Mouse (Mus musculus) left cerebral cortex, postnatal 4 days (tissue): ENCODE data around the gene Six5. TPM values are rescaled to one million over a fixed set of nuclear protein-coding genes. Genes with fewer than 3 reads are reported as not detected.

Experiments used
- DNase-seq: peaks from one replicate; pipeline ENCODE4 v3.0.0-alpha.2; 2022
- intact Hi-C: fragments of 180-260 bp; cut with DNase I; formaldehyde crosslinking; loops from one replicate; pipeline ENCODE4 v1.15.1; 2025
- total RNA-seq, 2 experiments: library from RNA; stranded (reverse); gene quantifications; 2 replicates each; pipeline ENCODE4 v1.2.3; 2021

The Six5 gene
- total RNA-seq, 2 experiments from 2014 or later: 2.2 to 3.3 TPM

DNA sequence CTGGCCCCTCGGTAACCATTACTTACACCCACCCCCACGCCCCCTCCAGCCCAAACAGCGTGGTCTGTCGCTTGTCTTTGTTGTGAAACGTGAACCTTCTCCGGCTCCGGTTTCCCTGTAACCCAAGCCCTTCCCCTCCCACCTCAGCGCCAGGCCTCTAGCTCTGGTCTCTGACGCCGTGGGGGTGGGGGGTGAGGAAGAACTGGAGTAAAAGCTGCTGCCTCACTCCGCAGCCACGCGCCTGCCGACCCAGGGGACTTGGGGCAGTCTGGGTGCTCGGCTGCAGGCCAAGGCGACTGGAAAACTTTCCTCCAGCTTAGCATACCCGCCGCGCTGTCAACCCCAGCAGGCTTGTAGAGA is 1.3 kb downstream of the Six5 start:
- intact Hi-C loops: no loop called here
- peak; percentile 57 for DNase-seq

GRCm38 (mm10) chr7:19096421-19096976 is 2.1 kb downstream of the Six5 start:
- intact Hi-C loops: no loop called here
- no peak for DNase-seq

DNA sequence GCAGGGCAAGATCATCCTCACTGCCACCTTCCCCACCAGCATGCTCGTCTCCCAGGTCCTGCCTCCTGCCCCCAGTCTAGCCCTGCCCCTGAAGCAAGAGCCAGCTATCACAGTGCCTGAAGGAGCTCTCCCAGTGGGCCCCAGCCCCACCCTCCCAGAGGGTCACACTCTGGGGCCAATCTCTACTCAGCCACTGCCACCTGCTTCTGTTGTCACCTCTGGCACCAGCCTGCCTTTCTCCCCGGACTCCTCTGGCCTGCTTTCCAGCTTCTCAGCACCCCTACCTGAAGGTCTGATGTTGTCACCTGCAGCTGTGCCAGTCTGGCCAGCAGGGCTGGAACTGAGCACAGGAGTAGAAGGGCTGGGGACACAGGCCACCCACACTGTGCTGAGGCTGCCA is 2.8 kb downstream of the Six5 start:
- DNase-seq: no peak
- intact Hi-C loops: no loop called here

GRCm38 (mm10) chr7:19097863-19098262 is 3.5 kb downstream of the Six5 start:
- DNase-seq: no peak
- intact Hi-C loops: no loop called here

GRCm38 (mm10) chr7:19098811-19099210 is 4.4 kb downstream of the Six5 start:
- intact Hi-C loops: no loop called here
- DNase-seq: no peak

DNA sequence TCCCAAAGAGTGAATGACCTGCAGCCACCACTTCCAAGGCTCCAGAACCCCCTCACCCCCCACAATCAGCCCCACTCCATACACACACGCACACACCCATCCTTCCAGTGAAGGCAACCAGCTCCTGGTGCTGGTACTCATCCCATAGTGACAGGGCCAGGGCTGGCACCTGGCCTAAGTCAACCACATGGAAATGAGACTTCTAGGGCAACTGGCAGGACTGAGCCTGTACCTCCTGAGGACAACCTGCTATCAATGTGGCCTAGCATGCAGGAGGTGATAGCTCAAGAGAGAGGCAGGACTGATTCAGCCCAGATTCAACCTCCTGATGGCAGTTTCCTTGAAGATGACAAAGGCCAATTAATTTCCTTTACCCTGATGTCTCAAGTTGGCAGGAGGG is 5.9 kb downstream of the Six5 start:
- intact Hi-C loops: no loop called here
- no peak for DNase-seq

GRCm38 (mm10) chr7:19103741-19104140 is 9.3 kb downstream of the Six5 start:
- DNase-seq: no peak
- intact Hi-C loops: no loop called here

DNA sequence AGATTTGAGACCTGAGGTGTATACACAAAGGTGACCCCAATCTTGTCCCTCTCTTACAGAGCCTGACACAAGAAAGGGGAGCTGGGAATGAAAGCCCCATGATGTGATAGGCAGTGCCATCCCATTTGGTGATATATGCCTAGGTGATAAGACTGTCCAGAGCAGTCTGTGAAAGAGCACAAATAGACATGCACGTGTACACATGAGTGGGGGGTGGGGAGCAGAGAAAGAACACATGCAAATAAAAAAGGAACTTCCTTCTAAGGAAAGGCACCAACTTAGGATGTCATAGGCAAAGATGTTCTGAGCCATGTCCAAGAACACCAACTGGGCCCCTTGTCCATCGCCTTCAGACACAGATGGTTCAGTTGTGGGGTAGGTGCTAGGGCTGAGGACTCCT is 10.1 kb downstream of the Six5 start:
- intact Hi-C loops: no loop called here

GRCm38 (mm10) chr7:19107436-19107835 is 13.0 kb downstream of the Six5 start:
- no peak for DNase-seq
- intact Hi-C loops: no loop called here

More for the DNA sequence above, 10.1 kb downstream of the Six5 start:
- no peak for DNase-seq

GRCm38 (mm10) chr7:19109565-19109964 is 15.2 kb downstream of the Six5 start:
- DNase-seq: no peak
- intact Hi-C loops: no loop called here

DNA sequence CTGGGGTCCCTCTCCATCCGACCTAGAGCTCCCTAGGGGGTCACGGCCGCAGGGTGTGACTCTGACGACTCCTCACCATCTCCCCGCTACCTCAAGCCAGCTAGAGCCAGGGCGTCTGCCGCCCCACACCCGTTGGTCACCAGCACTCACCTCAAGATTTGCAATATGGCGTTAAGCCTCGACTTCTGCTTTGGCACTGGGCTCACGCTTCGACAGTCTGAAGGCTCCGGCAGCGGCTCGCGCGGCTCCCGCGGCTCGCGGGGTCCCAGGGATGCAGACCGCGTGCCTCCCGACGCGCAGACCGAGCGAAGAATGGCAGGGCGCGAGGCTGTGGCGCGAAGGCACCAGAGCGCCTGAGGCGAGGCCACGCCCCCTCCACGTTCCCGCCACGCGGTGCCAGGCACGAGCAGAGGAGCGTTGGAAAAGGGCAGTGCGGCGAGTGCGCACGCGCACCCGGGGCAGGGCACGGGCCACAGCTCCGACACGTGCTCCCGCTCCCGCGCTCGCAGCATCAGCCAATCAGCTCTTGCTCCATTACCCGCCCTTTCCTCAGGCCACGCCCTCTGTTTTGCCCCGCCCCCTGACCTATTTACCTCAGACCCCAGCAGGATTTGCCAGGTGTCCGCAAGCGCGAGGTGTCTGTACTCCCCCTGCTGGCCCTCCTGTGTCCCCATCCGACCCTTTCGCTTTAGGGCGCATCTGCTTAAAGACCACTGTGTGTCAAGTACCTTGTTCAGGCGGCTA is 23.8 kb downstream of the Six5 start, which contains the start of gene Gm4969:
Gene Gm4969 (minus strand): TSS at position 341 of the 744 bp plus-strand sequence.
- intact Hi-C loops: no loop called here
- peak; percentile 77 for DNase-seq

- intact Hi-C loops: no loop called here
- no peak for DNase-seq
These were observed 24.7 kb downstream of the Six5 start for GRCm38 (mm10) chr7:19119083-19119482.

- peak; percentile 92 for DNase-seq
- intact Hi-C loops: no loop called here
These were observed 25.4 kb downstream of the Six5 start, which contains the start of gene Fbxo46 for GRCm38 (mm10) chr7:19119631-19120429. Gene Fbxo46 (plus strand): TSS chr7:19119859.

GRCm38 (mm10) chr7:19121686-19122085 is 27.3 kb downstream of the Six5 start:
- no peak for DNase-seq
- intact Hi-C loops: no loop called here

DNA sequence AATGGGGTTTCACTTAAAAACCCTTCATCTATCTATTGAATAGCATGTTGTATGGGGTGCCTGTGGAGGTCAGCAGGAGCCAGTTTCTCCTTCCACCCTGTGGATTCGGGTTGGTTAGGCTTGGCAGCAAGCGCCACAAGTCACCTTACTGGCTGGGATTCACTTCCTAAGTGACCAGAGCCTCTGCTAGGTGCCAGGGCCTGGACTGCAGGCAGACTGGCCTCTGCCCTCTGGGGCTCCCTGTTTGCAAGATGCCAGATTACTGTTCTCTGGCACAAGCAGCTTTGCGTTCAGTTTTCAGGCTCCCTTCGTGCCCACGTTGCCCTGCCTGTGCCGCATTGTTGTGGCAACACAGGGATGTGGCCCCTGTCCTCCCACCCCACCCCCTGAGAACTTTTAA is 30.3 kb downstream of the Six5 start:
- no peak for DNase-seq
- intact Hi-C loops: no loop called here

- no peak for DNase-seq
- intact Hi-C loops: no loop called here
These were observed 33.4 kb downstream of the Six5 start for GRCm38 (mm10) chr7:19127744-19128143.

DNA sequence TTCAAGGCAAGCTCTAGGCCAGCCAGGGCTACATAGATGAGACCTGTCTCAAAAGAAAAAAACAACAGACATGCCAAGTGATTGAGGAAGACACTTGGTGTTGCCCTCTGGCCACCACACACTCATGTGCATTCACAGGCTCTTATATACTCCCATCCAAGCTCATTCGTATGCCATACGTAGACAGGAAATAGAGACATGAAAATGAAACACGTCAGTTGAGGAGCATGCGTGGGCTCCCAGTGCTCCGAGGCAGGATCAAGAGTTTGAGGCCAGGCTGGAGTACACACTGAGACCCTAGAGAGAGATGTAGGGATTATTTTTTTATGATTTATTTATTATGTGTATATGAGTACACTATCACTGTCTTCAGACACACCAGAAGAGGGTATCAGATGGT is 35.0 kb downstream of the Six5 start:
- no peak for DNase-seq
- intact Hi-C loops: no loop called here

- intact Hi-C loops: no loop called here
- no peak for DNase-seq
These were observed 36.3 kb downstream of the Six5 start for GRCm38 (mm10) chr7:19130657-19131056.

DNA sequence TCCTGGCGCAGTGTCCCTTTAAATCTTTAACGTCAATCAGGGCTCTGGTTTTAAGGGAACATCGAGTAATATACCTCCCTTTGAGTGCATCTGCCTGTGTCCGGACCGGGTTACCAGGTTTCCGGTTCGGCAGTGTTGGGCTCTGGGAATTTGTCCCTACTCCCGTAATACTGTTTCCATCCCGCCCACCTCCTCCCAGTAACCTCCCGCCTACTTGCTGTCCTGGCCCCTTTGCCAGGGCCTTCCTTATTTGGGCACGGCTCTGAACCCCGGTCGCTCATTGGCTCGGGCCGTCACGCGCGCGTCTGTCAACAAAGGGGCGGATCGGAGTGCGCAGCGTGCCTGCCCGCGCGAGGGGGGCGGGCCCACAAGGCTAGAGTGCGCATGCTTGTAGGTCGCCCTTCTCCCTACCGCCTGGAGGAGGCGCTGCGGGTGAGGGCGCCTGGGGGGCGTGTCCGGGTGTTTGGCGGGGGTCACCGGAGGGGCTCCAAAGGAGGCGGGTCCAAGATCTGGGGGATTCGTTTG is 37.0 kb downstream of the Six5 start:
- intact Hi-C loops: no loop called here
- peak; percentile 99 for DNase-seq

GRCm38 (mm10) chr7:19136168-19136567 is 41.8 kb downstream of the Six5 start:
- no peak for DNase-seq
- intact Hi-C loops: no loop called here

GRCm38 (mm10) chr7:19136673-19137334 is 42.4 kb downstream of the Six5 start:
- intact Hi-C loops: no loop called here
- DNase-seq: no peak
